Mouse (Mus musculus): ENCODE data around the gene Lsm2.

DNA sequence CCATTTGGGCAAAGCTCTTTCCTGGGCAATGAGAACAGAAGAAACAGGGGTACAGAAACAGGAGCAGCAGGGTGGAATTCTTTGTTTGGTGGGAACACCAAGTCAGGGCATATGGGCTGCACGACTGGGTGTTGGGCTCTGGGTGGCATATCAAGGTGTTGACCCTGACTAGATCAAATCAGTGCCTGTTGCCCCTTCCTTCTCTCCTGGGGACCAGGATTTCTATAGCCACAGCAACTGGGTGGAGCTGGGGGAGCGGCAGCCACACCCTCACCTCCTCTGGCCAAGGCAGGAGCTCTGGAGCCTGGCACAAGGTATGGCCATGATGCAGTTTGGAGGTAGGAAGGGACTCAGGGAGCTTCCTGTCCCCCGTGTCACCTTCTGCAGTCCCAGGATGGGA lies 36.5 kb downstream of the Lsm2 start:
- TF ChIP-seq CTCF (conservative IDR thresholded peaks at IDR 0.05; ENCODE audit: low read length) (no peak), NANOG (IDR thresholded peaks at IDR 0.05; ENCODE audit: borderline replicate concordance, low read length) (no peak), POU5F1 (IDR thresholded peaks at IDR 0.05; ENCODE audit: borderline replicate concordance, low read length) (no peak)
